Mouse (Mus musculus) thymus, postnatal 10 days (tissue): ENCODE measurements around the gene Tcf3.

Experiments used
- DNase-seq, 2 experiments: peaks; one replicate each; pipeline ENCODE4 v3.0.0; 2021; ENCODE audit warnings: low spot score in 2 of 2

Gene Tcf3

GRCm38 (mm10) chr10:80433513-80434232 is at the start of gene Tcf3:
Tcf3 (minus strand) TSS chr10:80433647.
- peak; percentile 91 to 98 for DNase-seq

- DNase-seq: peak; percentile 23 to 46
These were observed 47.6 kb upstream of the Tcf3 start for GRCm38 (mm10) chr10:80481002-80481401.

GRCm38 (mm10) chr10:80478531-80478930 is 45.1 kb upstream of the Tcf3 start:
- no peak for DNase-seq

- DNase-seq: peak; percentile 72 to 86
These were observed 42.0 kb upstream of the Tcf3 start for GRCm38 (mm10) chr10:80475290-80475959.

GRCm38 (mm10) chr10:80465066-80465465 is 31.6 kb upstream of the Tcf3 start:
- DNase-seq: no peak

- DNase-seq: no peak
These were observed 31.1 kb upstream of the Tcf3 start for GRCm38 (mm10) chr10:80464381-80465035.

GRCm38 (mm10) chr10:80461346-80461745 is 27.9 kb upstream of the Tcf3 start:
- DNase-seq: no peak

- no peak for DNase-seq
These were observed 26.9 kb upstream of the Tcf3 start for GRCm38 (mm10) chr10:80460324-80460723.

- DNase-seq: no peak
These were observed 26.2 kb upstream of the Tcf3 start for GRCm38 (mm10) chr10:80459671-80460070.

GRCm38 (mm10) chr10:80459236-80459635 is 25.8 kb upstream of the Tcf3 start:
- no peak for DNase-seq

GRCm38 (mm10) chr10:80455697-80456096 is 22.2 kb upstream of the Tcf3 start:
- DNase-seq: no peak

GRCm38 (mm10) chr10:80454781-80455180 is 21.3 kb upstream of the Tcf3 start:
- no peak for DNase-seq

GRCm38 (mm10) chr10:80453601-80454000 is 20.2 kb upstream of the Tcf3 start:
- DNase-seq: no peak

- DNase-seq: no peak
These were observed 17.2 kb upstream of the Tcf3 start for GRCm38 (mm10) chr10:80450599-80450998.

GRCm38 (mm10) chr10:80445898-80446601 is 12.6 kb upstream of the Tcf3 start:
- DNase-seq: peak; percentile 71 to 83

- no peak for DNase-seq
These were observed 11.6 kb upstream of the Tcf3 start for GRCm38 (mm10) chr10:80445052-80445451.

- DNase-seq: no peak
These were observed 11.0 kb upstream of the Tcf3 start for GRCm38 (mm10) chr10:80444339-80445045.

GRCm38 (mm10) chr10:80443575-80444278 is 10.3 kb upstream of the Tcf3 start:
- DNase-seq: no peak

GRCm38 (mm10) chr10:80442989-80443388 is 9.5 kb upstream of the Tcf3 start:
- DNase-seq: no peak

GRCm38 (mm10) chr10:80441598-80441997 is 8.2 kb upstream of the Tcf3 start:
- DNase-seq: no peak

GRCm38 (mm10) chr10:80440031-80440430 is 6.6 kb upstream of the Tcf3 start:
- DNase-seq: no peak
